Mouse (Mus musculus) liver, embryonic 13.5 days (tissue): ENCODE measurements around the gene Gprin2. TPM values are rescaled to one million over a fixed set of nuclear protein-coding genes. Genes with fewer than 3 reads are reported as not detected.

ENCODE experiments used
- ATAC-seq: fragments of 200-750 bp; cut with Nextera tagmentation; 2 replicates; pipeline ENCODE4 v1.8.0; 2017; ENCODE audit warnings: low read depth, mild to moderate bottlenecking, moderate number of reproducible peaks, moderate library complexity
- DNase-seq: peaks from one replicate; pipeline ENCODE4 v3.0.0; 2022
- H3K27ac ChIP-seq: fragments of 300-500 bp; sonication (generic); 2 replicates; pipeline ENCODE4 v1.5.1; 2015; ENCODE audit warnings: moderate library complexity, mild to moderate bottlenecking, inconsistent platforms
- H3K27me3 ChIP-seq: fragments of 300-500 bp; sonication (generic); 2 replicates; pipeline ENCODE4 v1.6.1; 2015; ENCODE audit warnings: mild to moderate bottlenecking, inconsistent platforms
- H3K36me3 ChIP-seq: fragments of 300-500 bp; sonication (generic); 2 replicates; pipeline ENCODE4 v1.6.1; 2015; ENCODE audit warnings: mild to moderate bottlenecking, inconsistent platforms
- H3K4me1 ChIP-seq: fragments of 300-500 bp; sonication (generic); replicated peaks from 2 replicates; pipeline ENCODE4 v1.6.1; 2015; ENCODE audit warnings: inconsistent platforms
- H3K4me2 ChIP-seq: fragments of 300-500 bp; sonication (generic); 2 replicates; pipeline ENCODE4 v1.6.1; 2015; ENCODE audit warnings: inconsistent platforms, mild to moderate bottlenecking, moderate library complexity
- H3K4me3 ChIP-seq: fragments of 300-500 bp; sonication (generic); replicated peaks from 2 replicates; pipeline ENCODE4 v1.5.1; 2015; ENCODE audit warnings: mild to moderate bottlenecking, inconsistent platforms
- H3K9ac ChIP-seq: fragments of 300-500 bp; sonication (generic); 2 replicates; pipeline ENCODE4 v1.6.1; 2015; ENCODE audit warnings: mild to moderate bottlenecking, inconsistent platforms
- H3K9me3 ChIP-seq: fragments of 300-500 bp; sonication (generic); replicated peaks from 2 replicates; pipeline ENCODE4 v1.6.1; 2016; ENCODE audit warnings: inconsistent platforms
- WGBS: fragments of 180-500 bp; shearing (Covaris S2); methylation state at CpG from one replicate; pipeline ENCODE4 v1.1.7; 2015; ENCODE audit not compliant: insufficient replicate concordance; 5-methylcytosine and 5-hydroxymethylcytosine counted together
- polyA plus RNA-seq: library from polyadenylated mRNA; unstranded; fragments of >200 nt; fragmentation: Nextera tagmentation; extraction: Ambion mirVana; gene quantifications from 2 replicates; pipeline ENCODE4 v1.2.1, GENCODE M21; 2015

The Gprin2 gene
- polyA plus RNA-seq, 1 experiment from 2014 or later, result 0.06 TPM

DNA sequence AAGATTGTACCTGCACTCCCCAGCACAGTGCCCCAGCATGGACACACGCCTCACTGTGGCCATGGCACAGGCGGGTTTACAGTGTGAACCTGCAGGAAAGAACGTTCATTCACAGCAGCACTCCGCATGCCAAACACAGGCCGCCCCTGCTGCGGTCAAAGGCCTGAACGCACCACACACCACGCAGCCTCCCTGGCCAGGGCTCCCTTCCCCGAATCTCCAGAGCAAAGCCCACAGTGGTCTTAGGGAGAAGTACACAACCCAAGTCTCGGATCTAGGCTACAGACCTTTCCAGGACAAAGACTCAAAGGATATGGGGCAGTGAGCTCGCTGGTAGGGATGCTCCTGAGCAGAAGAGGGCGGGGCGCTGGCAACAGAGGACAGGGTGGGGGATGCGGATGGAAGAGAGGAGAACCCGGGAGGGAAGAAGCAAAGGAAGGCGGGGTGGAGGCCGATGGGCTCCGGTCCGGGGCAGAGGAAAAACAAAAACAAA, 669 bp downstream of the Gprin2 start:
- H3K4me3 ChIP-seq, result peak overlapping the region; percentile 57
- peaks cover 6% of the 10 kb centered on the region; the same call in 1 of the 2 replicates for H3K4me1 ChIP-seq
- H3K36me3 ChIP-seq, result no peaks in the 10 kb centered on the region
- H3K4me2 ChIP-seq, result peak overlapping the region; percentile 69
- H3K9ac ChIP-seq, result no peak overlapping the region
- H3K27me3 ChIP-seq, result peaks cover 39% of the 10 kb centered on the region
- 10% methylated on average over 19 of the region's 19 CpGs for WGBS
- ATAC-seq (0 out of 2 replicates have a peak, but pooled peaks have one; percentile 16), DNase-seq (no peak)
- H3K9me3 ChIP-seq, result no peaks in the 10 kb centered on the region
- no peak overlapping the region for H3K27ac ChIP-seq

DNA sequence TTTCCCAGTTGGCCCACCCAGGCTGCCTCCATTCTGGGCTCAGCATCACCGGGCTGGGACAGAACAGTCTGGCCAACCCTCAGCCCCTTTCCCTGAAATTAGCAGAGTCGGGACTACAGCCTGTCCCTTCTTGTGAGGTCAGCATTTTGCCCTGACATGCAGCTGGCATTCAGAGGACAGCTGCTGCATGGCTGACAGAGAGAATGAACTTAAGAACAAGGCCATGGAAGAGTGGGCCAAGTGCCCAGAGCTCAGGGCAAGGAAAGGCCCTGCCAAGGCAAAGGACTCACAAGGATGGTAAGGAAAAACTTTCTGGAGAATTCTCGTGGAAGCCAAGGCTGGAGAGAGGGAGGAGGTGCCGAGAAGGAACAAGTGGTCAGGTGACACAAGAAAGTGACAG, 4.7 kb downstream of the Gprin2 start:
- ATAC-seq (no peak), DNase-seq (no peak)
- Histone ChIP-seq H3K9me3 (no peaks in the 10 kb centered on the region), H3K27ac (no peak overlapping the region), H3K4me1 (peaks cover 6% of the 10 kb centered on the region; the same call in 1 of the 2 replicates), H3K36me3 (no peaks in the 10 kb centered on the region), H3K4me3 (no peak overlapping the region), H3K27me3 (peaks cover 24% of the 10 kb centered on the region), H3K4me2 (no peak overlapping the region), H3K9ac (no peak overlapping the region)
- 51% methylated on average over 4 of the region's 4 CpGs for WGBS

DNA sequence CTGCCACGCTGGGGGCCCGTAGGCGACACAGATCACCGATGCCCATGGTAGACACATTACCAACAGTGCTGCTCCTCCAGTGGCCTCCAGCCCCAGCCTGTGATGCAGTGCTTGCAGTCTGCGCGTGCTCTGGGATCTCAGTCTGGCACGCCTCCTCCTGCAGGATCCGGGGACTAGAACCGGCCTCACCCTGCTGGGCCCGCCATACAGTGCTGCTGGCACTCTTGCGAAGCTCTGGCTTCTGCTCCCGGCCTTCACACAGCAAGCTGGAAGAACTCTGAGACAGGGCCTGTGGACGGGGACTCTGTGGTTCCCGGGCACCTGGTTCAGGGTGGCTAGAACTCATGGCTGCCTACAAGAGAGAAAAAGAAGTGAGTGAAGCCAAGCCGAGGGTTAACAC, 6.0 kb downstream of the Gprin2 start:
- Histone ChIP-seq H3K36me3 (no peaks in the 10 kb centered on the region), H3K4me1 (peaks cover 9% of the 10 kb centered on the region), H3K9ac (no peak overlapping the region), H3K27ac (no peak overlapping the region), H3K4me2 (no peak overlapping the region), H3K9me3 (no peaks in the 10 kb centered on the region), H3K27me3 (peaks cover 12% of the 10 kb centered on the region), H3K4me3 (no peak overlapping the region)
- 76% methylated on average over 15 of the region's 15 CpGs for WGBS
- ATAC-seq (no peak), DNase-seq (no peak)

DNA sequence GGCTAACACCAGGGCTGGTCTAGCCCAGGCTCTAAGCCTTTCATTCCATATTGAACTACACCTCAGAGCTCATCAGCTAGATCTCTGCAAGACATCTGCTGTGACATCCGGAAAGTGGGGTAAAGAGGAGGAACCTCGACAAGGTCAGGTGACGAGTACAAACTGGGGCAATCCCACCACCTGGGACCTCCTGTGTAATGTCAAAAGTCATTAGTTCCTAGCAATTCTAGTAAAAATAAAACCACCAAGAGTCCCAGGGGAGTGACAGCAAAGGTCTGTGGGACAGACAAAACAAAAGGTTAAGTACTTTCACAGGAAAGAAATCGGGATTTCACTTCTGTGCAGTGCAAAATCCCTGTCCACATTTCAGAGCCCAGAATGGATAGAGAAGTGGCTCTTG, 7.6 kb downstream of the Gprin2 start:
- H3K4me3 ChIP-seq, result no peak overlapping the region
- no peaks in the 10 kb centered on the region for H3K27me3 ChIP-seq
- H3K27ac ChIP-seq, result no peak overlapping the region
- no peak overlapping the region for H3K4me2 ChIP-seq
- H3K36me3 ChIP-seq, result no peaks in the 10 kb centered on the region
- WGBS, result 52% methylated on average over 4 of the region's 4 CpGs
- H3K4me1 ChIP-seq, result peaks cover 24% of the 10 kb centered on the region
- no peak for DNase-seq
- H3K9ac ChIP-seq, result no peak overlapping the region
- no peak for ATAC-seq
- no peaks in the 10 kb centered on the region for H3K9me3 ChIP-seq

DNA sequence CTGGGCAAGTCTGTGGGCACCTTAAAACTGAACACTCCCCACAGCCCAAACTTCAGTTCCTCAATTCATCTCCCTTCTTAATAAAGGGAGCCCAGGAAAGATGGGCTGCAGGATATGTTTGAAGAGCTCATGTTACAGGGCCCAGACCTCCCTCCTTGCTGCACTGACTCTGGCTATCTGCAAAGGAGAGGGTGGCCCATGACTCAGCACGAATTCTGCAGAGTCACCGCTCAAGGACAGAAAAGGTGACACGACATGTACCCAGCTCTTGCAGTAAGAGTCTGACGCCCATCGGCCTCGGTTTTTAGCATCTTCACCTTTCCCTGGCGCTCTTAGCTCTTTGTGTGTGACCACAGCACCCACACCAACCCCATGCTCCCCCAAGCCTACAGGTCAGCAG, 11.1 kb downstream of the Gprin2 start:
- H3K4me1 ChIP-seq, result peaks cover 24% of the 10 kb centered on the region
- H3K4me3 ChIP-seq, result no peak overlapping the region
- no peaks in the 10 kb centered on the region for H3K9me3 ChIP-seq
- peak overlapping the region; percentile 75 for H3K27ac ChIP-seq
- 37% methylated on average over 7 of the region's 7 CpGs for WGBS
- peak overlapping the region; percentile 26; the same call in 1 of the 2 replicates for H3K9ac ChIP-seq
- peak; percentile 80 for DNase-seq
- H3K36me3 ChIP-seq, result no peaks in the 10 kb centered on the region
- no peaks in the 10 kb centered on the region for H3K27me3 ChIP-seq
- peak overlapping the region; percentile 29; the same call in 1 of the 2 replicates for H3K4me2 ChIP-seq
- peak; percentile 90 for ATAC-seq

DNA sequence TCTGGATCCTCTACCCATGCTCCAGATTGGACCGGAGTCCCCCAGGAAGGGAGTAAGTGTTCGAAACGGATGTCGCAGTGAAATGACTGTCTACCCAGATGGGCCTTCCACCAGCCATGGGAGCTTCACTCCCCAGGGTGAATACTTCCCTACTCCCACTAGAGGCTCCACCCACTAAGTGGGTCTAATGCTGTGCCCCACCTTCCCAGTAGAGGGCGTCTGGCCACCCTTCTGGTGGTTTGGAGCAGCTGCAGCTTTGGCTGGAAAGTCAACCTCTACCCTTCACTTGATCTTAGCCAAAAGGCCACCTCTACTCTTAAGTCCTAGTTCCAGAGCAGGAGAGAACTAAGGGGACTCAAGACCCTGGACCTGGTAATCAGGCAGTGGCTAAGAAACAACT, 12.8 kb downstream of the Gprin2 start:
- no peak overlapping the region for H3K27ac ChIP-seq
- H3K27me3 ChIP-seq, result no peaks in the 10 kb centered on the region
- DNase-seq (peak; percentile 66), ATAC-seq (0 out of 2 replicates have a peak, but pooled peaks have one; percentile 20)
- H3K4me2 ChIP-seq, result no peak overlapping the region
- H3K9ac ChIP-seq, result no peak overlapping the region
- no peak overlapping the region for H3K4me3 ChIP-seq
- WGBS, result 58% methylated on average over 5 of the region's 5 CpGs
- no peaks in the 10 kb centered on the region for H3K36me3 ChIP-seq
- no peaks in the 10 kb centered on the region for H3K9me3 ChIP-seq
- H3K4me1 ChIP-seq, result peaks cover 24% of the 10 kb centered on the region

DNA sequence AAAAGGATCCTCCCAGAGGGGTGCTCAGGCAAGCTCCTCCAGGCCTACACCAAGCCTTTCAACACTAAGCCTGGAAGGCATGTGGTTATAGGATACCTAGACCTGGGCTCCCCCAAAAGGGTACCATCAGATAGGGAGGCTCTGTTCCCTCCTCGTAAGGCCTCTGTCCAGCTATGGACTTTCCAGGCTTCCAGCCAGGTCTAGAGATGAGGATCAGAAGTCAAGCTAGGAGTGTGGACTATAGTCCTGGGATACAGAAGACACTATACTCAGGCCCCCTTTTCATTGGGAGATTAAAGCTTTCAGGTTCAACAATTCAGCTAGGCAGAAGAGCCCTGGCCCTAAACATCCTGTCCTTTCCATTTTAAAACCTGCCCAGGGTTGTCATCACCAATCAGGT, 18.4 kb downstream of the Gprin2 start:
- DNase-seq (no peak), ATAC-seq (no peak)
- no peak overlapping the region for H3K4me2 ChIP-seq
- WGBS, result 58% methylated on average over 1 of the region's 1 CpGs
- no peaks in the 10 kb centered on the region for H3K27me3 ChIP-seq
- no peaks in the 10 kb centered on the region for H3K9me3 ChIP-seq
- no peak overlapping the region for H3K27ac ChIP-seq
- H3K36me3 ChIP-seq, result no peaks in the 10 kb centered on the region
- H3K4me3 ChIP-seq, result no peak overlapping the region
- H3K4me1 ChIP-seq, result no peaks in the 10 kb centered on the region
- H3K9ac ChIP-seq, result no peak overlapping the region

DNA sequence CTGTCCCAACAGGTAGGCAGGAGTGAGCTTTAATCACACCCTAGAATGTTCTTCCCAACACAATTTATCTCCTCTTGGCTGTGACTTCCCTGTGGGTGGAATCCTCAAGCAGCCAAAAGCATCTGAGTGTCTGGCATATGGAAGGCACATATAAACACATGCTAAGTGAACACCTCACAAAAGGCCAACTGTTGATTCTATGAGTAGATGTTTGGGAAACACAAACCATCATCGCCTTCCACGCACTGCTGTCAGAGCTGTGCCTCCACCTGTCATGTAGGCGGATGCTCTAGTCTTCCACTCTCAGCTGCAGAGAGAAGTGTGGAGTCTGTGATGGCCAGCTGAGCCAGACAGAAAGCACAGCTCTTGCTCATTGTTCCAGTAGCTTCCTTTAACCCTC, 22.1 kb downstream of the Gprin2 start:
- no peaks in the 10 kb centered on the region for H3K36me3 ChIP-seq
- H3K9ac ChIP-seq, result no peak overlapping the region
- no peaks in the 10 kb centered on the region for H3K9me3 ChIP-seq
- no peak overlapping the region for H3K4me2 ChIP-seq
- no peaks in the 10 kb centered on the region for H3K4me1 ChIP-seq
- no peak for ATAC-seq
- H3K4me3 ChIP-seq, result no peak overlapping the region
- DNase-seq, result no peak
- no peaks in the 10 kb centered on the region for H3K27me3 ChIP-seq
- H3K27ac ChIP-seq, result no peak overlapping the region
- WGBS, result 73% methylated on average over 3 of the region's 3 CpGs

DNA sequence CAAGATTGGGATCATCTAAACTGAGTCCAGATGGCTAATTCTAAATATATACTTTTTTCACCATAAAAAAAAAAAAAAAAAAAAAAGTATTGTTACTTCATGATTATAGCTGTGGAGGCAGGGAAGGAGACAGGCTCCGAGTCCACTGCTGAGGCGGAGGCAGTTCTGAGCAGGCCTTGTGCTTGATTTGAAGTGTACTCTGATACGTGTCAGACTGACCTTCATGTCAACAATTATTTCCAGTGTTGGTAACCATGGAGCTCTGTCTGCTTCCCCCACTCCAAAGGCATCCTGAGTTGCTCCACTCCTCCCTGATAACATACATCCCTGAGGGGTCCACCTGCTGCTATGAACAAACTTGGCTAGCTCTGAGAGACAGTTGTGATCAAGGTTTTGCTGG, 30.3 kb downstream of the Gprin2 start:
- DNase-seq (no peak), ATAC-seq (no peak)
- Histone ChIP-seq H3K36me3 (no peaks in the 10 kb centered on the region), H3K4me1 (no peaks in the 10 kb centered on the region), H3K9ac (no peak overlapping the region), H3K9me3 (no peaks in the 10 kb centered on the region), H3K27ac (no peak overlapping the region), H3K4me3 (no peak overlapping the region), H3K4me2 (no peak overlapping the region), H3K27me3 (no peaks in the 10 kb centered on the region)
- WGBS, result 73% methylated on average over 3 of the region's 3 CpGs

DNA sequence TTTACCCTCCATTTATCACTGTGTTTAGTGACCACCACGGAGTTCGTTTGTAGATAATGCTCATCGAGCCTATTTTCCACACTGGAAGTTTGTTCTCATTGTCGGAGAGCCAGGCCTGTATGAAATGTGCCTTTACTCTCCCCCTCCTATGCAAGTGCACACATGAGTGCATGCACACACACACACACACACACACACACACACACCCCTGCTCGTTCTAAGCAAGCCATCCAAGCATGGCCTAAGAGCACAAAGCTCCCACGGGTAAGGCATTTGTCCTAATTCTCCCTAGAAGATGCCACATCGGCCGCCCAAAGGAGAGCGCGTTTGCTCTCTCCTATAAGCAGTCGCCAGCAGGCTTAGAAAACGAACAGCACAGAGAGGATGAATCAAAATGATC, 45.7 kb downstream of the Gprin2 start:
- H3K9me3 ChIP-seq, result no peaks in the 10 kb centered on the region

DNA sequence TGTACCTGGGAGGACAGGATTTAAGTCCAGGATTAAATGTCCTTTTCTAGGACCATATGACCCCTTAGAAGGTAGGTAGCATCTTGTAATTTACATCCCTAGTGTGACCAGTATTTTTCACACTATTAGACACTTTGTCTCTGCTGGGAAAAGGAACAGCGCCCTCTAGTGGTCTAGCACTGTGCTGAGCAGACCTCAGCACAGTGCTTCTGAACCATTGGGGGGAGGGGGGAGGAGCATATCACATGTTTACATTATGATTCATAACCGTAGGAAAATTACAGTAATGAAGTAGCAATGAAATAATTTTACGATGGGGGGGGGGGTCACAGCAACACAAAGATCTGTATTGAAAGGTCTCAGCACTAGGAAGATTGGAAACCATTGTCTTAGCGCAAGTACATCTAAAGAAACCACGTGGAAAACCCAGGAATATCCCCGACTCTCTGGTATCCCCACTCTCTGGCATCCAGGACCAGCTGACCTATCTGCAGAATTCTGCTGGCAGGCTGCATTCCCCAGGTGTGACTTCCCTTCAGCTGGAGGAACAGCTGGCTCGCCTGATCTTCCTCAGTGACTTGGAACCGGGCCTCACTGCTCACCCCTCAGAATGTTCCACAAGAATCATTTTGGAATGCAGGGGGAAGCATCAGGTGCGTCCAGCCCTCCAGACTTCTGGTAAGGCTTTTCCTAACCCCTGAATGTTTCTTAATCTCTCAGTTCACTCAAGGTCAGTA, 46.7 kb downstream of the Gprin2 start:
- Histone ChIP-seq H3K4me1 (no peaks in the 10 kb centered on the region), H3K9me3 (no peaks in the 10 kb centered on the region), H3K4me3 (no peak overlapping the region), H3K9ac (no peak overlapping the region), H3K27me3 (peaks cover 8% of the 10 kb centered on the region; the same call in 1 of the 2 replicates), H3K27ac (no peak overlapping the region), H3K4me2 (no peak overlapping the region), H3K36me3 (no peaks in the 10 kb centered on the region)
- no peak for ATAC-seq
- 44% methylated on average over 9 of the region's 9 CpGs for WGBS
- DNase-seq, result no peak

More for the DNA sequence above, 45.7 kb downstream of the Gprin2 start:
- no peak overlapping the region for H3K4me3 ChIP-seq
- no peaks in the 10 kb centered on the region for H3K36me3 ChIP-seq
- 67% methylated on average over 12 of the region's 12 CpGs for whole genome bisulfite sequencing
- H3K27ac ChIP-seq, result no peak overlapping the region
- ATAC-seq (no peak), DNase-seq (no peak)
- H3K27me3 ChIP-seq, result 0 out of 2 replicates have a peak, but pooled peaks cover 5% of the 10 kb centered on the region
- H3K9ac ChIP-seq, result no peak overlapping the region
- no peaks in the 10 kb centered on the region for H3K4me1 ChIP-seq
- H3K4me2 ChIP-seq, result no peak overlapping the region

DNA sequence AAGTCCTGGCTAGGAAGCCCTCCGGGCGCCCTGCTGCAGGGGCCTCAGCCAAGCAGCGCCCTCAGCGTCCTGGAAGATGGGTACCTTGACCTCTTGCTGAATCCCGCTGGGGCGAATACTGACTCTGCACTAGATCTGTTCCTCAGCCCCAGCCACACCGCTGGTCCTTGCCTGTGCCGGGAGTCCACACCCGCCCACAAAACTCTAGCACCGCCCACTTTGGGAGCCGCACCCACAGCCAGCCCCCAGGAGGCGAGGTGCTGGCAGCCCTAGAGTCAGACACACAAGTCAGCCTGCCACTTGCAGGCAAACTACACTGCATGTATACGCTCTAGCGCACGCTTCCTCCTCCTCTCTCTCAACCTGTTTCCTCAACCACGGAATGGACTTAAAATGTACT, 49.1 kb downstream of the Gprin2 start, which contains the start of gene Npy4r:
Gene Npy4r, minus strand, starts transcription at position 148 of the 400 bp plus-strand sequence.
- H3K27me3 ChIP-seq, result peaks cover 10% of the 10 kb centered on the region; the same call in 1 of the 2 replicates
- no peaks in the 10 kb centered on the region for H3K36me3 ChIP-seq
- peak; percentile 65 for ATAC-seq
- no peak within 1 kb of the TSS for H3K9ac ChIP-seq
- 12% methylated on average over 16 of the region's 16 CpGs for WGBS
- H3K4me1 ChIP-seq, result no peaks in the 10 kb centered on the region
- DNase-seq, result peak; percentile 31
- H3K4me3 ChIP-seq, result no peak within 1 kb of the TSS
- H3K27ac ChIP-seq, result no peak within 1 kb of the TSS
- H3K4me2 ChIP-seq, result peak within 1 kb of the TSS; percentile 23; the same call in 1 of the 2 replicates
- H3K9me3 ChIP-seq, result no peaks in the 10 kb centered on the region
